Mouse (Mus musculus) lung, postnatal 36 days (tissue): ENCODE data around the gene Prmt2.
A peak's percentile ranks its signal among the peaks of the same experiment; 100 is the strongest.

ENCODE experiments used
- DNase-seq: peaks from one replicate; pipeline ENCODE4 v3.0.0; 2022; ENCODE audit warnings: mixed read lengths

Prmt2 gene

GRCm38 (mm10) chr10:76217056-76217455 is 20.6 kb downstream of the Prmt2 start:
- DNase-seq: no peak

DNA sequence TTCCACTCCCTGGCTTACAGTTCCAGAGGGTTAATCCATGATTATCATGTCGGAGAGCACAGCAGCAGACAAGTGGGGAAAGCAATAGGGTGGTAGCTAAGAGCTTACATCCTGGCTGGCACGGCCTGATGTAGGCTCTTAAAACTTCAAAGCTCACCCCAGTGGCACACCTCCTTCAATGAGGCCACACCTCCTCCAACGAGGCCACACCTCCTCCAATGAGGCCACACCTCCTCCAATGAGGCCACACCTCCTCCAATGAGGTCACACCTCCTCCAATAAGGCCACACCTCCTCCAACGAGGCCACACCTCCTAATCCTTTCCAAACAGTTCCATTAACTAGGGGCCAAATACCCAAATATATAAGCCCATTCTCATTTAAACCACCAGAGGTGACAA is 23.5 kb downstream of the Prmt2 start:
- DNase-seq: no peak

GRCm38 (mm10) chr10:76212121-76212520 is 25.5 kb downstream of the Prmt2 start:
- no peak for DNase-seq

DNA sequence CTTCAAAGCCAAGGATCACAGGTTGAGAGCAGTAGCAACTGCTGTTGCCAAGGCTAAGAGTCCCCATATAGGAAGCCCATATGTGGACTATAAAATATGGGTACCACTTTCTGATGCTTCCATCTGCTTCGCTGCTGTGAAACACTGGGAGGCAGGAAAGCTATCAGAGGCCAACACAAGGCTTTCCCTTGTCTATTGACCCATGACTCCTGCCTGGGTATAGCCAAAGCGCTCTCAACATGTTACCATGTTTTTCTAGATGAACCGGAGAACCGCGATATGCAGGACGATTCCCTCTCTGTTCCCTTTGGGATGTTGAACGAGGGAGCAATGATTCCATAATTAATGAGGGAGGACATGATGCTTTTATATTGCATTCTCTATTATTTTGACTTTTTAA is 26.9 kb downstream of the Prmt2 start:
- no peak for DNase-seq

DNA sequence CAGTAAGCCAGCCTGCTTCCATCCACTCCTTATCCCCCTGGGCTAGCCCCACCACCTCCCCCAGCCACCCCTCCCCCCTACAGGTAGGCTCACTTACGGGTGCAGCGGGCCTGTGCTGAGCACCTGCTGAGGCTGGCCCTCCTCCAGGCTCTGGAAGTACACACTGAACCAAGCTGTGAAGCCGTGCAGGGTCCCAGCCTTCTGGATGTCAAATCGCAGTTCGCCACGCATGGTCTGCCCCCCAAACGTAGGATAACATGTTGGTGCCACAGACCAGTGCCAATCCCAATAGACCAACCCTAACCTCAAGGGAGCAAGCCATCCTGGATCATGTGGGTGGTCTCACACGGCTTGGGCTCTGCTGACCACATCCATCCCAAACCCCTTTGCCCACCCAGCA is 28.4 kb downstream of the Prmt2 start:
- no peak for DNase-seq

DNA sequence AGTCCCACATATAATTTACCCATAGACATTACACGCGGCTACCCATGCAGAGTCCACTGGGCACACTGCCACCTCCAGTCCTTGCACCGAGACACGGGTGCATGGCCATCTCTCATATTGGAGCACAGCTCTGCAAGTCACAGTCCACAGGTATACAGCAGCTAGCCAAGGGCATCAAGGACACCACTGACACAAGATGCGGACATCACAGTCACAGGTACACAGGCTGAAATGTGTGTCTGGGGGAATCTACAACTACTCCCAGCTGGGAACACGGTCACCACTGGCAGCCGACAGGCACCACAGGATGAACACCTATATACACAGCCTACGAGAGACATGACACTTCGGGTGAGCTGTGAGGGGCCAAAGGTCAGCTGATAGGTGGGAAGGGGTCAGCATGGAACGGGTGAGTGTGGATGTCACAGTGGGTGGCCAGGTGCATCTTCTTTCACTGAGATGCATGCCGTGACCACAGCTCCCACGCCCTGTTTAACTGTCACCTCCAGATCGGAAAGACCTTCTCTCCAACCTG is 30.3 kb downstream of the Prmt2 start:
- no peak for DNase-seq

DNA sequence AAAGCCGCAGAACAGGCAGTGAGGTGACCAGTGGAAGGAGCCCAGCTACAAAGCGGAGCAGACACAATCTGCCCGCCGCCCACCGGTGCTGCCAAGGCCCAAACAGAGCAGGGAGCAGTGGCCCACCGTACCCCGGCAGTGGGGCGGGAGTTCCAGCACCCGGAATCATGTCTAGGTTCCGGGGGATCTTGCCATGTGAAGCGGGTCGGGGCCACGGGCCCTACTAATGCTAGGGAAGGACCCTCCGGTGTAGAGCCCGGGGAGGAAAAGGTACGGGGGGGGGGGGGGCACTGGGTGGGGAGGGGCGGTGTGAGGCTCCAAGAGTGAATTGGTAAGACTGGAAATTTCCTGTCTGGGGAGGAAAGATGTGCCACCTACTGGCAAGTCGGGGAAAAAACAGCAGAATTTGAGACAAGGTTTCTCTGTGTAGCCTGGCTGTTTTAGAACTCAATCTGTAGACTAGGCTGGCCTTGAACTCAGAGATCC is 33.8 kb downstream of the Prmt2 start:
- peak; percentile 37 for DNase-seq

GRCm38 (mm10) chr10:76201978-76202377 is 35.7 kb downstream of the Prmt2 start:
- peak; percentile 83 for DNase-seq

DNA sequence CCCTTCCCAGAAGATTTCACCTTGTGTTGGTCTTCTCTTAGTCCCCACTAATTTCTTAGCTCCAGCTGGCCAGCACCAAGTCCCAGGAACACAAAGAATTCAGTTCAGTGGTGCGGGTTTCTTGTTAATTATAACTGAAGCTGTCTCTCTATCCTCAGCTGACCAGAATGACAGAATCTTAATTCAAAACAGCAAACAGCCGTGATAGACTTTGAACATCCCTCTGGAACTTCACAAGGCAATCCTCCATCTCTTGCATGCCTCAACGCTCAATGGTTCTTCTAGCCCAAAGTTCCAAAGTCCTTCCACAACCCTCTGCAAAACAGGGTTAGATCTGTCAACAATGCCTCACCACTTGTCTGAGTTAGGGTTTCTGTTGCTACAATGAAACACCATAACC is 36.2 kb downstream of the Prmt2 start:
- DNase-seq: no peak

DNA sequence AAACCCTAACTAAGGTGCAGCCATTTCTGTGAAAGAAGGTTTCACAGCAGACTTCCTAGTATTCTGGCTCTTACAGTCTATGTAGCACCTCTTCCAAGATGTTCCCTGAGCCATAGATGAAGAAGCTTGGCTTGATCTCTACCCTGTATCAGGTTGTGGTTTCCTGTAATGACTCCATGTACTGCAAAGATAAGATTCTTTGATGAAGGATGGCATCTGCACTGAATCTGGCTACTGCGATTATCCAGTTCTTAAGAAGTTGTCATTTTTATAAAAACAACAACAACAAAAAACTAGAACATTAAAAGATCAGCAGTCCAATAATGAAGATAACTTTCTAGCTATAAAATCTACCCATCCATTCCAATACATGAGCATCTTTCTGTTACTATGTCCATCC is 49.7 kb downstream of the Prmt2 start:
- no peak for DNase-seq

- DNase-seq: no peak
Observed at GRCm38 (mm10) chr10:76185216-76185615, 52.4 kb downstream of the Prmt2 start.

GRCm38 (mm10) chr10:76174899-76175298 is 62.8 kb downstream of the Prmt2 start:
- DNase-seq: no peak

DNA sequence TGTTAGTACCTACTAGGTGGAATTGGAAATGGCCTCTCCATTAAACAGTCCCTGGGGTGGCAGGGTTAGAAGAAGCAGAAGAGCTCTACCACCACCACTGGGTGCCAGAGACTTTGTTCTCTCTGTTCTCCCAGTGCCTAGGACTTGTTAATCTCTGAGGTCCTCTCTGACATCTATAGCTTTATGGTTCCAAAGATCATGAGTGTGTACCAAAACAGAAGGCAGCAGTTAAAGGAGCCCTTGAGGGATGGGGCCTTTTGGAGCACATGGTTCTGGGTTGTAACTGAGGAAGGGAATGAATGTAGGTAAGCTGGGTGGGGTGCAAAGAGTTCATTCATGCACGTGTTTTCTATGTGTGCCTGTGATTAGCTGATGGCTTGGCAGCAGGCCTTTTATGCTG is 79.7 kb downstream of the Prmt2 start:
- DNase-seq: no peak

- DNase-seq: no peak
Observed at GRCm38 (mm10) chr10:76157528-76157927, 80.1 kb downstream of the Prmt2 start.
